Mouse (Mus musculus) CH12.LX (cell line): Measurements from ENCODE around the gene Pcyt2. TPM values are rescaled to one million over a fixed set of nuclear protein-coding genes. Genes with fewer than 3 reads are reported as not detected.

Experiments
- DNase-seq: peaks from one replicate; pipeline ENCODE4 v3.0.0-alpha.2; 2013; ENCODE audit errors: extremely low read depth
- H3K27ac ChIP-seq: 2 replicates; pipeline ENCODE4 v1.5.1; 2012; ENCODE audit warnings: low read depth, mild to moderate bottlenecking, control low read depth, moderate library complexity; ENCODE audit not compliant: insufficient read depth
- H3K27me3 ChIP-seq: replicated peaks from 2 replicates; pipeline ENCODE3; 2012; ENCODE audit warnings: inconsistent platforms
- H3K36me3 ChIP-seq, 2 experiments: replicated peaks in 1 of 2; 2 replicates each; pipeline versions ENCODE3 to v1.6.1; 2012; ENCODE audit warnings: inconsistent platforms in 1 of 2, low read length in 1 of 2, mild to moderate bottlenecking in 1 of 2, mixed read lengths in 1 of 2, moderate library complexity in 1 of 2; ENCODE audit not compliant: control insufficient read depth in 1 of 2, insufficient read depth in 1 of 2
- H3K4me1 ChIP-seq, 2 experiments: 2 replicates each; pipeline ENCODE4 v1.6.1; 2012; ENCODE audit warnings: inconsistent platforms in 1 of 2, moderate library complexity in 1 of 2; ENCODE audit not compliant: insufficient read depth in 2 of 2, control insufficient read depth in 1 of 2
- H3K4me2 ChIP-seq: 2 replicates; pipeline ENCODE4 v1.6.1; 2012; ENCODE audit warnings: low read depth, mild to moderate bottlenecking, control low read depth; ENCODE audit not compliant: poor library complexity, insufficient read depth, severe bottlenecking
- H3K4me3 ChIP-seq, 3 experiments: fragments of 150-350 bp in 1 of 3; sonication (generic) in 1 of 3; replicated peaks in 1 of 3; 2 replicates each; pipeline versions ENCODE3 to v1.5.1; 2011 to 2012; ENCODE audit warnings: low read depth in 2 of 3, low read length in 2 of 3, mild to moderate bottlenecking in 2 of 3, moderate library complexity in 2 of 3, control low read depth in 1 of 3, improper control_type of control experiment in 1 of 3, inconsistent platforms in 1 of 3, mixed read lengths in 1 of 3; ENCODE audit not compliant: poor library complexity in 1 of 3
- H3K79me2 ChIP-seq: replicated peaks from 2 replicates; pipeline ENCODE4 v1.6.1; 2012; ENCODE audit warnings: mild to moderate bottlenecking, moderate library complexity; ENCODE audit not compliant: control insufficient read depth, poor library complexity, insufficient read depth, severe bottlenecking; ENCODE audit errors: extremely low read depth
- H3K9ac ChIP-seq: 2 replicates; pipeline ENCODE4 v1.6.1; 2012; ENCODE audit warnings: low read depth, mild to moderate bottlenecking, control low read depth, moderate library complexity; ENCODE audit not compliant: insufficient read depth
- H3K9me3 ChIP-seq: replicated peaks from 2 replicates; pipeline ENCODE3; 2012; ENCODE audit warnings: low read length, inconsistent platforms, mixed read lengths
- BHLHE40 ChIP-seq: IDR thresholded peaks from 2 replicates; pipeline ENCODE4 v1.6.1; 2011; ENCODE audit warnings: mild to moderate bottlenecking, low read depth, low read length, improper control_type of control experiment
- CHD1 ChIP-seq: IDR thresholded peaks from 2 replicates; pipeline ENCODE4 v1.6.1; 2012; ENCODE audit warnings: low read depth, low read length, improper control_type of control experiment, inconsistent platforms
- E2F4 ChIP-seq: IDR thresholded peaks from 2 replicates; pipeline ENCODE4 v1.6.1; 2011; ENCODE audit warnings: low read depth, low read length, improper control_type of control experiment; ENCODE audit not compliant: insufficient replicate concordance
- ETS1 ChIP-seq: conservative IDR thresholded peaks from 2 replicates; pipeline ENCODE4 v1.6.1; 2012; ENCODE audit warnings: low read depth, mild to moderate bottlenecking, inconsistent platforms, low read length, improper control_type of control experiment, moderate library complexity
- HCFC1 ChIP-seq: IDR thresholded peaks from 2 replicates; pipeline ENCODE4 v1.6.1; 2012; ENCODE audit warnings: low read depth, mild to moderate bottlenecking, inconsistent platforms, low read length, improper control_type of control experiment
- JUN ChIP-seq: IDR thresholded peaks from 2 replicates; pipeline ENCODE4 v1.6.1; 2011; ENCODE audit warnings: low read depth, mild to moderate bottlenecking, low read length, improper control_type of control experiment, moderate library complexity; ENCODE audit not compliant: insufficient read depth
- MYC ChIP-seq: IDR thresholded peaks from 2 replicates; pipeline ENCODE4 v1.6.1; 2011; ENCODE audit warnings: low read depth, mild to moderate bottlenecking, improper control_type of control experiment, low read length
- NELFE ChIP-seq: IDR thresholded peaks from 2 replicates; pipeline ENCODE4 v1.6.1; 2011; ENCODE audit warnings: low read depth, low read length, improper control_type of control experiment
- NRF1 ChIP-seq: IDR thresholded peaks from 2 replicates; pipeline ENCODE4 v1.6.1; 2014; ENCODE audit warnings: low read depth, mild to moderate bottlenecking, inconsistent platforms, low read length, improper control_type of control experiment, moderate library complexity
- PAX5 ChIP-seq: IDR thresholded peaks from 2 replicates; pipeline ENCODE4 v1.6.1; 2012; ENCODE audit warnings: low read length, inconsistent platforms, mixed read lengths
- TCF12 ChIP-seq: IDR thresholded peaks from 2 replicates; pipeline ENCODE4 v1.6.1; 2014; ENCODE audit warnings: low read depth, mild to moderate bottlenecking, inconsistent platforms, low read length, improper control_type of control experiment
- UBTF ChIP-seq: IDR thresholded peaks from 2 replicates; pipeline ENCODE4 v1.6.1; 2012; ENCODE audit warnings: low read depth, mild to moderate bottlenecking, inconsistent platforms, low read length, improper control_type of control experiment, moderate library complexity
- USF2 ChIP-seq: conservative IDR thresholded peaks from 2 replicates; pipeline ENCODE4 v1.6.1; 2011; ENCODE audit warnings: low read depth, low read length, improper control_type of control experiment
- ZKSCAN1 ChIP-seq: IDR thresholded peaks from 2 replicates; pipeline ENCODE4 v1.6.1; 2012; ENCODE audit warnings: low read depth, inconsistent platforms, low read length, improper control_type of control experiment, borderline replicate concordance
- dilution Hi-C: fragments of 300-500 bp; cut with MboI; formaldehyde crosslinking; loops from 2 replicates; pipeline ENCODE4 v1.14.3; 2020; ENCODE audit warnings: low sequenced_read_pairs; ENCODE audit not compliant: extremely low pct_unique_long_range_greater_than_20kb, extremely low pct_ligation_motif_present
- in situ Hi-C: fragments of 300-500 bp; cut with MboI; formaldehyde crosslinking; loops from 3 replicates; pipeline ENCODE4 v1.14.3; 2019; ENCODE audit warnings: low sequenced_read_pairs, low pct_ligation_motif_present, low pct_unique_long_range_greater_than_20kb, mixed read lengths
- polyA plus RNA-seq: library from polyadenylated mRNA; unstranded; fragments of >175 nt; gene quantifications from 2 replicates; pipeline ENCODE4 v1.2.1, GENCODE M21; 2012; ENCODE audit warnings: low read depth; ENCODE audit not compliant: insufficient read length
- total RNA-seq, 2 experiments: library from RNA; depleted of rRNA; stranded (reverse); fragments of 300-350 nt in 1 of 2; fragments of >200 nt in 1 of 2; gene quantifications; 2 replicates each; pipeline ENCODE4 v1.2.3; 2012 to 2014

Gene Pcyt2
- total and polyA plus RNA-seq, 3 experiments = 154 to 166 (median 155) TPM

GRCm38 (mm10) chr11:120627468-120628300 is 9.9 kb upstream of the Pcyt2 start (continued):
- no peak for TF ChIP-seq JUN
- peak; percentile 73 for TF ChIP-seq ETS1
- TF ChIP-seq MYC = peak; percentile 99
- peak; percentile 40; the same call in 1 of the 2 replicates for TF ChIP-seq NELFE
- peak; percentile 79 for TF ChIP-seq BHLHE40
- no peak for TF ChIP-seq E2F4
- TF ChIP-seq PAX5 = no peak
- TF ChIP-seq TCF12 = peak; percentile 70
- no peak for TF ChIP-seq NRF1
- TF ChIP-seq HCFC1 = peak; percentile 79
- TF ChIP-seq, all 38 proteins: peak for 23

GRCm38 (mm10) chr11:120626785-120627467 is 9.2 kb upstream of the Pcyt2 start:
- dilution Hi-C loops (no loop called here), in situ Hi-C loops (loop anchor here (10.0 kb wide), 1 partner anchor 58 kb away; no protein-coding TSS in a partner anchor)
- DNase-seq = no peak
- H3K4me3 ChIP-seq = peak overlapping the region in 1 of 3 experiments; percentile 74
- H3K9me3 ChIP-seq = no peaks in the 10 kb centered on the region
- TF ChIP-seq USF2 (no peak), E2F4 (no peak), UBTF (no peak), BHLHE40 (no peak), CHD1 (no peak), ZKSCAN1 (no peak), JUN (no peak)
- H3K4me2 ChIP-seq = no peak overlapping the region
- H3K9ac ChIP-seq = no peak overlapping the region; the same call in 1 of the 2 replicates
- H3K27ac ChIP-seq = peak overlapping the region; percentile 75; the same call in 1 of the 2 replicates
- H3K36me3 ChIP-seq = peaks cover 37 to 55% of the 10 kb centered on the region in 2 experiments
- H3K4me1 ChIP-seq = peaks cover 42 to 79% of the 10 kb centered on the region in 2 experiments
- H3K79me2 ChIP-seq = peaks cover 49% of the 10 kb centered on the region
- no peaks in the 10 kb centered on the region for H3K27me3 ChIP-seq
